Mouse (Mus musculus) kidney, postnatal 36 days (tissue): ENCODE data around the gene Gm48551.

ENCODE experiments used
- DNase-seq, 2 experiments: peaks; one replicate each; pipeline ENCODE4 v3.0.0; 2021 to 2022; ENCODE audit warnings: mixed read lengths in 2 of 2

Gm48551 gene

GRCm38 (mm10) chr10:81406504-81407440, 22.5 kb downstream of the Gm48551 start:
- DNase-seq: no peak

DNA sequence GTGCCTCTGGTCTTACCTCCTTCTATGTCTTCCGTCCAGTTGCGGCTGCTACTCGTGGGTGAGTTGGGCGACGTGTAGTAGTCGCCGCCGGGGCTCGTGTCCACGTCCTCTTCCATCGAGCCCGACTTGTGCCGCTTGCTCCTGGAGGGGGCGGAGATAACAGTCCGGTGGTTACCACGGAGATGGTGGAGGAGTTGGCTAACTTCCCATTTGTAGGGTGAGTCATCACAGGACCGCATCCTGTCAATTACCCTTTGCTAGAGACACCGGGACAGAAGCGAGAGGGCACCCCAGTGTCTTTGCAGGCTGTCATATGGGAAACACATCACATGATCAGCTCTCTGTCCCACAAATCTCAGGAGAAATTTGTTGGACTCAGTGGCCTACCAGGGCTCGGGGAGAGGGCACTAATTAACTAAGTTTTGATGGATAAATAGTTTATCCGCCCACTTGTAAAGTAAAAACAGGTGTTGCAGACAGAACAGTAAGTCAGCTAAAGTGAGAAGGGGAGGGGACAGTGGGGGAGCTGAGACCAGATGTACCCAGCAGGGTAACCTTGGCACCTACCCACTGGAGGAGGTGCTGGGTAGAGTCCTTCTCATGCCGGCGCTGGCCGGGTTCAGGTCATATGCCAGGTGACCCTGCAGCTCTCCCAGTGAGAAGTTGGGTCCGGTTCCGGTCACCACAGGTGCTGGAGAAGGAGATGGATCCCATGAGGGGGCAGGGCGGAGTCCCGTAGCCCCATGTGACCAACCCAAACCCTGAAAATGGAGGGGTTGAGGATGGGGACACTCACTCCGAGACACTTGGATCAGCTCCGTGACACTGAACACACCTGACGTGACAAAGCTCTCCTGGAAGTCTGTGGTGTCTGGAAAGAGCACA, 23.5 kb downstream of the Gm48551 start:
- peak; percentile 86 to 95 for DNase-seq

GRCm38 (mm10) chr10:81408424-81408729, 24.1 kb downstream of the Gm48551 start:
- no peak for DNase-seq

DNA sequence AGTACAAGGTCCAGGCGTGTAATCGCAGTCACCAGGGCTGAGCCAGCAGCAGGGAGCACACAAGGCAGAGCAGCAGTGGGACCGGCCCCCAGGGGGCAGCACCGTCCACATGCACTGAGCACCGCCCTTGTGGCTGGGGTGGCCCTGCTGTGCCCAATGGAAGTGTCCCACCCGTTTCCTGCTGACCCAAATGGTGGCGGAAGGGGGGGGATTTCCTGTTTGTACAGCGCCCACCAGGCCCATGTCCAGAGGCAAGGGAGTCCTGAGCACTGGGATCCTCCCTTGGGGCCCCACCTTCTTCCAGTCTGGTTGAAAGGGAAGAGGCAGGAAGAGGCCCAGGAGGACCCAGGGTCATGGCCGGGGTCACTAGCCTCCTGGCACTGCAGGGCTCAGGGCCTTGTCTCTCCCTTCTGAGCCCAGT, 24.6 kb downstream of the Gm48551 start:
- peak; percentile 96 to 98 for DNase-seq

- no peak for DNase-seq
These were observed 25.1 kb downstream of the Gm48551 start for GRCm38 (mm10) chr10:81409330-81409729.

DNA sequence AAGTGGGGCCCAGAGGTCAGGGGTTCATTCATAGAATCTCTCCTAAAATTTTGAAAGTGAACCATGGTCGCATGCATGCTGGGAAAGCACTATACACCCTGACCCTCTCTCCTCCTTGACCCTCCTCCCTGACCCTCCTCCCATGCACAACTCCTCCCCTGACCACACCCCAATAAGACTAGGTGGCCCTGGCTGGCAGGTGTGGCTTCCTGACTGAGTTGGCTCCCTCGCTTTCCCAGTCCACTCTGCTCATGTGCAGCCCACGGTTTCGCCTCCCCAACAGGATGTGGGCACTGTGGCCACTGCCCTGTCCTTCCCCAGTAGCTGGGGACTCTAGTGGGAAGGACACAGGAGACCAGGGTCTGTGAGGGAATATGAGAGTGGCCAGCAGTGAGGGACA, 26.1 kb downstream of the Gm48551 start:
- peak; percentile 59 to 63 for DNase-seq

GRCm38 (mm10) chr10:81410981-81411380, 26.7 kb downstream of the Gm48551 start:
- peak; percentile 66 to 69 for DNase-seq

DNA sequence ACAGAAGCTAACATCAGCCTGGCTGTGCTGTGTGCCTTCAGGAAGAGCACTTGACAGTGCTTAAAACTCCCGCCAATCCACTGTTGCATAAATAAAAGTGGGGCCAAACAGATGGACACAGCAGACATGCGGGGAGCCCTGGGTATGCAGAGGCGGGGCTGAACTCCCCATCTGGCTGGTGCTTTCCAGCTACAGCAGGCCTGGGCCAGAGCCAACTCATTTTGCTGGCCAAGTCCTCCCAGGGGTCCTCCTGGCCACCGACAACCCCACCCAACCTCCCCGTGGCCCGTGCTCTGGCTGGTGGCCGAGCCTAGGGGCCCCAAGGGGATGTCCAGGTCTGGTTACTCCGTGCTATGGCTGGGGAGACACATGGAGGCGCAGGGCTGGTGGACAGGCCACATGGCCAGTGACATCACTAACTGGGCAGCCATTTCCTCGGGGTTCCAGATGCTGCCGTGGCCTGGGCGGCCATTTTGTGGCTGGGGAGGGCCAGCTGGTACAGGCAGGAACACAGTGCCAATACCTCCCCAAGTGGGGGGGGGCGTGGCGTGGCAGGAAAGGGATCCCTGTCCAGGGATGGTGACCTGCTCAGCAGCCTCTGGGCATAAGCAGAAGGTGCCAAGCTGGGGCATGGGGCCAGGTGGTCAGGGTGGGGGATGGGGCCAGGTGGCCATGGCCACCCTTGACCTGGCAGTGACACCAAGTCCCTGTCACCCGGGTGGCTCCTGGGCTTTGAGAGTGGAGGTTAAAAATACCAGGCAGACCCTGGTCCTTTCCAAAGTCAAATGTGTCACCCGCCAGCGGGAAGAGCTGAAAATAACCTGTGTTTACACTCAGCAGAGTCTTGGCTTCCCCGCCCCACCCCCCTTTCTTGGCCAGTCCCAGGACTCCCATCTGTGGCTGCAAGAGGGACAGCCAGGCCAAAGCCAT, 27.5 kb downstream of the Gm48551 start:
- peak; percentile 90 to 92 for DNase-seq

GRCm38 (mm10) chr10:81412586-81413309, 28.5 kb downstream of the Gm48551 start:
- no peak for DNase-seq

DNA sequence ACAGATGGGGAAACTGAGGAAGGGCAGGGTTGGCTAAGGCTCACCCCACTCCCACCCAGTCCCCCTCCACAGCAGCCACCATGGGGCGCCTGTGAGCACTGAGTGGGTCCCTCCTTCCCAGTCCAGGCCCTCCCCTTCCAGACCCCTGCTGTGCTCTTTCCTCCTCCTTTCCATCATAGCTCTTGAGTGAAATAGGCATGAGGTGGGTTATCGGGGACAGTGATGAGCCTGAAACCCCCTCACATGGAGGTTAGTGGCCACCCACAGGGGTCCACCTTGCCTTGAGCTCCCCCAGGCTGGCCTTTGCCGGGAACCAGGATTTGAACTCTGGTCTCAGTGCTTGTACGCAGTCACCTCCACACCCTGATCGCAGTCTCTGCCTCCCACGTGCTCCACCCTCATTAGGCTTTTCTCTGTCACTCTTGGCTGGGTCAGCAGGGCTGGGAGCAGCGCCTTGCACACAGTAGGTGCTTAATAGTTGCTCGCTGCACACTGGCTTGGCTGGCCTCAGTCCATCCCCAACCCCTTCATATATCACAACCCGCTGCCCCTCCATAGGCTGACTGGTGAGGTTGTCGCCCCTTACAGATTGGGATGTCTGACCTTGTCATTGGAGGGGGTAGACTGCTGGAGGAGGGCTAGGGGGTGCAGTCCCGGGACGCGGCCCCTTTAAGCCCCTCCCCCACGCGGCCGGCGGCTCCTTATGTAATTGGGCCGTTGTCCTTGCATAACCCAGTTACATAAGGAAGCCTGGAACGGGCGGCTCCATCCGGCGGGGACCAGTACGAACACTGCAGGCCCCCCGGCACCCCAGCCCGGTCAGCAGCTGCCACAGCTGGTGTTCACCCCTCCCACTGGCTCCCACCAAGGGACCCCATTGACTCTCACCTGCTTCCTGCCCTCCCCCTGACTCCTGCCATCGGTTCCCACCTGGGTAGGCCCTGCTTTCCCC, 29.3 kb downstream of the Gm48551 start:
- peak; percentile 94 to 95 for DNase-seq

DNA sequence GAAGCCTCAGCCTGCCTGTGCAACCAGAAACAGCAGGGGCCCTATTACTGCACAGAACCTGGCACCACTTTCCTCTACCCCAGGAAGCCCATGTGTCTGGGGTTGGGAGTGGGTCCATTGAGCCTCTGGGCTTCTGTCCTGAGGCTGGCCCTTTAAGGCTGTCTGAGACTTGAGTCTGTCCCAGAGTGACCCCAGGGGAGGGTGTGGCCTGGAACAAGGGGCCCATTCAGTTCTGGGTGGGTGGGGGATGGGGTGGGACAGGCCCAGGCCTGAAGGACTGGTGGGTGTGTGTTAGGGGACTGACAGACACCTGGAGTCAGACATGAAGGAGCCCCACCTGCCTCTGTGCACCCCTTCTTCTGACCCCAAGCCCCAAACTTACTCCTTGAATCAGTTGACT, 30.4 kb downstream of the Gm48551 start:
- peak; percentile 81 to 83 for DNase-seq

GRCm38 (mm10) chr10:81415146-81415545, 30.9 kb downstream of the Gm48551 start:
- DNase-seq: no peak

DNA sequence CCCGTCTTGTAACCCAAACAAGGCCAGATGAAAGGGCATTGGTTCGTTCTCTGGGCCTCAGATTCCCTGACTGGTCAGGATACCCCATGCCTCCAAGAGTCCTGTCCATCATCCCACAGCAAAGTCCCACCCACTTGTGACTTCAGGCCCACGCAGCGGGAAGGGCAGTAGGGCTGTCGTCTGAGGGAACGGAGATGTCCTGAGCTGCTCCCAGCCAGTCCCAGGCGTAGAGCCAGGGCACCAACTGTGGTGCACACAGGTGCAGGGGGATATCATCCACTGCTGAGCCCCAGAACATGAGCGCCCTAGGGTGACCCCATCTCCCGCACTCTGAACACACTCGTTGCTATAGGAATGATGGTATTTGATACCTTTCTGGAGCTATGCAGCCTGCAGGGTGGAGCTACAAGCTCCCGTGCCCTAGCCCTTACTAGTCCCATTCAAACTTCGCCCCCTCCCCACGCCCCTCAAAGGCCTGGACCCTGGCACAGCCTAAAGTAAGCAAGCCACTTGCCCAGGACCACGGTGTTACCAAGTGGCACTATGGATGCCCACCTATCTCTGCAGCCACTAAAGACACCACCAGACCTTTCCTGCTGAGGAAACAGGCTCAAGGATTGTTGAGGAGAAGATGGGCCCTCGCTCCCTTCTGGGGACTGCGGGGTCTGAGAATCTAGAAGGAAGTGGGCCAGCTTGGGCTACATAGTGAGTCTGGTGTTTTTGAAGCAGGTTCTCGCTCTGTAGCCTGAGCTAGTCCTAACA, 31.5 kb downstream of the Gm48551 start:
- peak in 1 of 2 experiments; percentile 61 for DNase-seq

DNA sequence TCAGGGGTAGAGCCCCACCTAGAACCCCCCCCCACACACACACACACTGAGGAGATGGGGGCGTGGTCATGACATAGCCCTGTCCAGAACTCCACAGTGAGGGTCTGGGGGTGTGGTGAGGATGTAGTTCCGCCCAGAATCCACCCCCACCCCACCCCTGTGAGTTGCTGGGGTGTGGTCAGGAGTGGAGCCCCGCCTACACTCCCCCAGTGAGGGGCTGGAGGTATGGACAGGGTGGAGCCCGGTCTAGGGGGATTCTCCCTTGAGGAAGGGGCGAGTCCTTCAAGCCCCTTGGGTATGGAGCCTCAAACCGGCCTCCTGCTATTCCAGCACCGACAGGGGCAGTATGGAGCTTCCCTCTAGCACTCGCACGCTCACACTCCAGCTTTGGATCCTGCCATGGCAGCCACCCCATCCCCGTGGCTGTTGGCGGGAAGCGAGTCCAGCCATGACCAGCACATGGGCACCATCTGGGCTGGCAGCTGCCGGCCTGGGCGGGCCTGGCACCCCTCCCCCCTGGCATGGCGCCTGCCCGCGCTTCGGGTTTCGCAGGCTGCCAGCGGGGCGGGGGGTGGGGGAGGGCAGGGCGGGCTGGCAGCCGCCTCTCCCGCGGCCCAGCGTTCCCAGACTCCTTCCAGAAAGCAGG, 32.4 kb downstream of the Gm48551 start:
- DNase-seq: peak; percentile 91 to 94

DNA sequence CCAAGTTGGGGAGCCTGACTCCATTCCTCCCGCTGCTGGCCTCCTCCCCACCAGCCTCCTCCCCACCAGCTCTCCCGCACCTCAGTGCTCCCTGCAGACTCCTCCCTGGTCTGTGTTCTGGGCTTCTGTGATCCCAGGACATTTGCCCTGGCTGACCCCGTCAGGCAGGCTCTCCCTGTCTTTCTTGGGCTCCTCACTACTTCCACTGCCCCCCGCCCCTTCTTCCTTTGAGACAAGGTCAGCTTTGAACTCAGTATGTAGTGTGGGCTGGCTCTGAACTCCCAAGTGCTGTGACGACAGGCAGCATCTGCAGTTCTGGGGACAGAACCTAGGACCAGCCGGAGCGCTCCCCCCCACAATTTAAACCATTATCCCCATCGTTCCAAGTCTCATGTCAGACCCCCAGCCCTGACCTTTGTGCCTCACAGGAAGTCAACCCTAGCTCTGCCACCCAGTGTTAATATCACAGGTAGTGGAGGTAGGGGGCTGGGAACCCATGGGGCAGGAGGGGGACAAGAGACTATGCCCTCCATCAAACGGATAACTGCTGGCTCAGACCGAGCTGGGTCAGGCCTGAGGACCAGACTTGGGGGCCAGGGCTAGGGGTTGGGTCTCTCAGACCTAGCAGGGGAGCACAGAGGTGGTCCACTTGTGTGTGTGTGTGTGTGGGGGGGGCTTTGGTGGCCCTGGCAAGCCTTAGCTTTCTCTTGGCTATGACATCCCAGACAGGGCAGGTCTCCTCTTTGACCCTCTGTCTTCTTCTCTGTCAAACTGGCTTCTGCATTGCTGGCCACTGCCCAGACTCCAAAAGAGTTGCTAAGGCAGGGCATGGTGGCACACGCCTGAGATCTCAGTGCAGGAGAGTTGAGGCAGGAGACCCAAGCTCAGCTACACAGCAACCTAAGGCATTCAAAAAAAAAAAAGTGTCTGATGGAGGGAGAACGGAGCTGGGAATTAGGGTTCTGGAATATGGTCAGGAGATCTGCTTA, 33.3 kb downstream of the Gm48551 start:
- peak in 1 of 2 experiments; percentile 25 for DNase-seq

DNA sequence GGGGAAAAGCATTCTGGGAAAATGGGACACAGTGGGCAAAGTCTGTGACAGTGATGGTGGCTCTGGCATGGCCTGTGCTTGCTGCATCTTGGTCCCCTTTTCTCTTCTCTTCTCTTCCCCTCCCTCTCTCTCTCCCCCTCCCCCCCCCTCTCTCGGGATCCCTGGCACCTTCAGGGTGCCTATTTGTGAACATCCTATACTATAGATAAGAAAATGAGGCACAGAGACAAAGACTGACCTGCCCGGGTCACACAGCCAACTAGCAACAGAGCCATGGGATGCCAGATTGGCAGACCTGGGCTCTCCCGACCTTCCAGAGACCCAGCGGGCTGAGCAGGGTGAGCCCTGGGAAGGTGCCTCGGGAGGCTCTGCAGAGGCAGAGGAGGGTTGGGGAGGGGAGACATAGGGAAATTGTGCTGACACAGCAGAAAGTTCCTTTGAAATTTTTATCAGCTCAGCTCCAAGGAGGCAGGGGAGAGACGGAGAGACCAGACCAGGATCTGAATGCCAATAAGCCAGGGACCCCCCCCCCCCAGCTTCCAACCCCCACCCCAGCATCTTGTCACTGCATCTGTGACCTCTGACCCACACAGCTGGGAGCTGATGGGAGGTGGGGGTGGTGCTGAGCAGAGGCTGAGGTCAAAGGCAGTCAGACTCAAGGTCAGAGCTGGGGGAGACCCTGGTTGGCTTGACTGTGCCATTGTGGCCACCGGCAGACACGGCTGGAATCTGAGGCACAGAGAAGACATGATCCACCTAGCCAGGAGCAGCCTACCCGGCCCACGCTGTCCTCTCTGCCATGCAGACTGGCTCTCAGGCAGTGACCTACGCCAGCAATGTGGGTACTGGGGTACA, 34.2 kb downstream of the Gm48551 start:
- peak in 1 of 2 experiments; percentile 18 for DNase-seq
